Mouse (Mus musculus): ENCODE measurements around the gene Ptk7.

DNA sequence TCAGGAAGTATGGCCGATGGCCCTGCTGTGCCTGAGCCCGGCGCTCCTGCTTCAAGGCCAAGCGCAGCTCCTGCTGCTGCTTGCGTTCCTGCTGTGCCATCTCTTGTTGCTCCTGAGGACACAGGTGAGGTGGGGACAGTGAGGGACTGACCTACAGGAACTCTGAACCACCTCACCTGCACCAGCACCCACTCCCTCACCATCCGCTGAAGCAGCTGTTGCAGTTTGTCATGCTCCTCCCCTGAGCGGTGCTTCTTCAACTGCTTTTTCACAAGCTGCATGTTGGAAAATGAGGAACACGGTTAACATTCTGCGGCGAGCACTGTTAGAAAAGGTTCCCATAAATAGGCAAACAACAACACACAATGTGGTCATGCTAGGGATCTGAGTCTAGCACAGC is 40.6 kb upstream of the Ptk7 start:
- TF ChIP-seq POLR2A (IDR thresholded peaks at IDR 0.05; ENCODE audit: borderline replicate concordance, control insufficient read depth, low read depth, low read length) = no peak
- TF ChIP-seq CTCF (IDR thresholded peaks at IDR 0.05; ENCODE audit: control insufficient read depth, insufficient read depth, low read length) = no peak
